Comparison of ENCODE assay signal across 12 mouse cellular contexts in genomic region chr5:74292050-74292449, GRCm38 (mm10).
DNase-seq lines count a peak whose midpoint lies in the region; ATAC-seq and TF ChIP-seq lines count a peak whose summit lies in the region.
"Had no signal": no experiment of that assay in that cellular context is flagged by ENCODE, and none has a peak within 500 bp of the region (broad histone marks: within the 10 kb centered on the region; RNA-seq: fewer than 3 reads in every experiment).

No protein-coding gene starts in this region.

- no peak for ATAC-seq in heart, embryonic 12.5 days (ENCODE audit: insufficient number of reproducible peaks, low FRiP score)
- ATAC-seq in liver, embryonic 14.5 days (ENCODE audit: insufficient read depth) = no peak
- no peak for ATAC-seq in liver, embryonic 12.5 days
- ATAC-seq in forebrain, embryonic 14.5 days = peak; percentile 32; the same call in 1 of the 2 replicates
- ATAC-seq: intestine, embryonic 15.5 days had no signal

- 0 out of 2 replicates have a peak, but pooled peaks have one; percentile 22 for TF ChIP-seq CTCF in liver, embryonic 14.5 days (IDR thresholded peaks at IDR 0.05; ENCODE audit: low read depth)

- no peak for DNase-seq in heart, adult 18-20 months
- no peak for DNase-seq in liver, embryonic 14.5 days (ENCODE audit: low read depth in 3 of 3, low spot score in 3 of 3)
- peak; percentile 17 for DNase-seq in ES-CJ7 (ENCODE audit: low read depth, low spot score)
- DNase-seq in forebrain, embryonic 14.5 days (ENCODE audit: low spot score) = no peak
- no peak for DNase-seq in left cerebral cortex, postnatal 36 days (ENCODE audit: low spot score in 2 of 2)
- DNase-seq in T-cell, adult 2 months (ENCODE audit: low spot score) = no peak

- 81% methylated on average over 2 of the region's 2 CpGs for WGBS in heart, embryonic 12.5 days
- WGBS in liver, embryonic 14.5 days (ENCODE audit: insufficient replicate concordance) = 80% methylated on average over 2 of the region's 2 CpGs
- WGBS in liver, embryonic 12.5 days (ENCODE audit: insufficient replicate concordance) = 63% methylated on average over 2 of the region's 2 CpGs
- WGBS in forebrain, embryonic 14.5 days = 78% methylated on average over 2 of the region's 2 CpGs

- no peak overlapping the region for H3K4me2 ChIP-seq in heart, embryonic 12.5 days
- no peak overlapping the region for H3K4me2 ChIP-seq in liver, embryonic 14.5 days (ENCODE audit: low read depth)
- H3K4me2 ChIP-seq in liver, embryonic 12.5 days = no peak overlapping the region
- no peak overlapping the region for H3K4me2 ChIP-seq in forebrain, embryonic 14.5 days (ENCODE audit: low read length)
- H3K4me2 ChIP-seq: intestine, embryonic 15.5 days; midbrain, embryonic 12.5 days; neural tube, embryonic 13.5 days had no signal

- TF ChIP-seq EP300 in liver, embryonic 14.5 days (IDR thresholded peaks at IDR 0.05; ENCODE audit: low read depth) = no peak

- no peak overlapping the region for H3K4me3 ChIP-seq in heart, embryonic 12.5 days
- H3K4me3 ChIP-seq in liver, embryonic 14.5 days (ENCODE audit: insufficient read depth in 1 of 2, low read depth in 2 of 2, low read length in 2 of 2) = no peak overlapping the region
- H3K4me3 ChIP-seq in liver, embryonic 12.5 days = no peak overlapping the region
- H3K4me3 ChIP-seq in forebrain, embryonic 14.5 days (ENCODE audit: low read depth, low read length) = no peak overlapping the region
- H3K4me3 ChIP-seq: intestine, embryonic 15.5 days; midbrain, embryonic 12.5 days; neural tube, embryonic 13.5 days had no signal

- 0 out of 2 replicates have a peak overlapping the region, but pooled peaks have one; percentile 6 for H3K27ac ChIP-seq in heart, embryonic 12.5 days (ENCODE audit: poor library complexity, severe bottlenecking)
- no peak overlapping the region for H3K27ac ChIP-seq in liver, embryonic 14.5 days
- H3K27ac ChIP-seq in liver, embryonic 12.5 days = no peak overlapping the region
- no peak overlapping the region for H3K27ac ChIP-seq in forebrain, embryonic 14.5 days (ENCODE audit: low read depth, low read length)
- H3K27ac ChIP-seq: intestine, embryonic 15.5 days; midbrain, embryonic 12.5 days; neural tube, embryonic 13.5 days had no signal

- intact Hi-C loops in left cerebral cortex, postnatal 36 days (cut with DNase I) = no loop called here

- no peaks in the 10 kb centered on the region for H3K9me3 ChIP-seq in heart, embryonic 12.5 days (replicated peaks)
- H3K9me3 ChIP-seq in liver, embryonic 14.5 days (ENCODE audit: control insufficient read depth, low read length) = no peaks in the 10 kb centered on the region
- no peaks in the 10 kb centered on the region for H3K9me3 ChIP-seq in liver, embryonic 12.5 days (replicated peaks)
- H3K9me3 ChIP-seq in forebrain, embryonic 14.5 days (replicated peaks; ENCODE audit: control insufficient read depth, low read length) = no peaks in the 10 kb centered on the region
- H3K9me3 ChIP-seq: G1E; intestine, embryonic 15.5 days; midbrain, embryonic 12.5 days; neural tube, embryonic 13.5 days had no signal

- H3K9ac ChIP-seq in heart, embryonic 12.5 days = no peak overlapping the region
- no peak overlapping the region for H3K9ac ChIP-seq in liver, embryonic 14.5 days (replicated peaks)
- H3K9ac ChIP-seq in liver, embryonic 12.5 days = no peak overlapping the region
- H3K9ac ChIP-seq in forebrain, embryonic 14.5 days (ENCODE audit: low read length) = no peak overlapping the region
- H3K9ac ChIP-seq: intestine, embryonic 15.5 days; midbrain, embryonic 12.5 days; neural tube, embryonic 13.5 days had no signal

- no peaks in the 10 kb centered on the region for H3K36me3 ChIP-seq in heart, embryonic 12.5 days
- no peaks in the 10 kb centered on the region for H3K36me3 ChIP-seq in liver, embryonic 14.5 days (replicated peaks; ENCODE audit: control insufficient read depth, insufficient read depth, low read depth)
- H3K36me3 ChIP-seq in liver, embryonic 12.5 days = no peaks in the 10 kb centered on the region
- H3K36me3 ChIP-seq in forebrain, embryonic 14.5 days (ENCODE audit: control insufficient read depth, insufficient read depth, low read length) = no peaks in the 10 kb centered on the region
- H3K36me3 ChIP-seq: intestine, embryonic 15.5 days; midbrain, embryonic 12.5 days; neural tube, embryonic 13.5 days had no signal

- H3K4me1 ChIP-seq in heart, embryonic 12.5 days (replicated peaks) = peaks cover 36% of the 10 kb centered on the region
- no peaks in the 10 kb centered on the region for H3K4me1 ChIP-seq in liver, embryonic 14.5 days (replicated peaks; ENCODE audit: control insufficient read depth in 2 of 2, insufficient read depth in 2 of 2, low read length in 1 of 2)
- H3K4me1 ChIP-seq in liver, embryonic 12.5 days = no peaks in the 10 kb centered on the region
- no peaks in the 10 kb centered on the region for H3K4me1 ChIP-seq in forebrain, embryonic 14.5 days (ENCODE audit: control insufficient read depth, insufficient read depth, low read length)
- H3K4me1 ChIP-seq: intestine, embryonic 15.5 days; midbrain, embryonic 12.5 days had no signal

- no peaks in the 10 kb centered on the region for H3K27me3 ChIP-seq in heart, embryonic 12.5 days (replicated peaks)
- H3K27me3 ChIP-seq in liver, embryonic 14.5 days (ENCODE audit: control insufficient read depth, insufficient read depth, low read length) = no peaks in the 10 kb centered on the region
- no peaks in the 10 kb centered on the region for H3K27me3 ChIP-seq in liver, embryonic 12.5 days (replicated peaks)
- H3K27me3 ChIP-seq in forebrain, embryonic 14.5 days (replicated peaks; ENCODE audit: control insufficient read depth, insufficient read depth, low read length) = no peaks in the 10 kb centered on the region
- H3K27me3 ChIP-seq: intestine, embryonic 15.5 days; midbrain, embryonic 12.5 days; neural tube, embryonic 13.5 days had no signal
